Mouse (Mus musculus): ENCODE measurements at regions not wholly inside any gene's neighbourhood (a gene's known extent, or its start where the extent isn't known, plus 50 kb on each side); places are given as distances from the start of the nearest gene placed in this dataset.
A peak's percentile ranks its signal among the peaks of the same experiment; 100 is the strongest.

- H3K27ac ChIP-seq = no peak overlapping the region
- no peak for TF ChIP-seq CTCF (conservative IDR thresholded peaks at IDR 0.05)
- no peak for DNase-seq (ENCODE audit: low spot score in 2 of 2)
- no peak overlapping the region for H3K4me3 ChIP-seq
Observed at GRCm38 (mm10) chr14:103929734-103930364, 85.6 kb upstream of the Ednrb start.

- H3K4me3 ChIP-seq = no peak overlapping the region
- no peak for TF ChIP-seq CTCF (conservative IDR thresholded peaks at IDR 0.05)
- DNase-seq (ENCODE audit: low spot score in 2 of 2) = no peak
Observed at GRCm38 (mm10) chr14:103929155-103929729, 85.0 kb upstream of the Ednrb start.

GRCm38 (mm10) chr14:103920169-103920568 is 76.0 kb upstream of the Ednrb start:
- TF ChIP-seq CTCF (conservative IDR thresholded peaks at IDR 0.05) = no peak
- no peak for DNase-seq (ENCODE audit: low spot score in 2 of 2)
- no peak overlapping the region for H3K27ac ChIP-seq
- no peak overlapping the region for H3K4me3 ChIP-seq

More at GRCm38 (mm10) chr14:103929155-103929729, 85.0 kb upstream of the Ednrb start:
- H3K27ac ChIP-seq = no peak overlapping the region

- no peak overlapping the region for H3K27ac ChIP-seq
Observed at GRCm38 (mm10) chr14:103919380-103919779, 75.2 kb upstream of the Ednrb start.

GRCm38 (mm10) chr14:103913453-103913852 is 69.3 kb upstream of the Ednrb start:
- Histone ChIP-seq H3K27ac (no peak overlapping the region), H3K4me3 (no peak overlapping the region)
- no peak for DNase-seq (ENCODE audit: low spot score in 2 of 2)
- TF ChIP-seq CTCF (conservative IDR thresholded peaks at IDR 0.05) = no peak

More at GRCm38 (mm10) chr14:103919380-103919779, 75.2 kb upstream of the Ednrb start:
- no peak for DNase-seq (ENCODE audit: low spot score in 2 of 2)
- TF ChIP-seq CTCF (conservative IDR thresholded peaks at IDR 0.05) = no peak
- H3K4me3 ChIP-seq = no peak overlapping the region

- H3K4me3 ChIP-seq = no peak overlapping the region
- no peak for DNase-seq (ENCODE audit: low spot score in 2 of 2)
- no peak for TF ChIP-seq CTCF (conservative IDR thresholded peaks at IDR 0.05)
- H3K27ac ChIP-seq = no peak overlapping the region
Observed at GRCm38 (mm10) chr14:103911707-103912106, 67.5 kb upstream of the Ednrb start.

- no peak for DNase-seq (ENCODE audit: low spot score in 2 of 2)
- Histone ChIP-seq H3K4me3 (no peak overlapping the region), H3K27ac (no peak overlapping the region)
- no peak for TF ChIP-seq CTCF (conservative IDR thresholded peaks at IDR 0.05)
Observed at GRCm38 (mm10) chr14:103911280-103911679, 67.1 kb upstream of the Ednrb start.

GRCm38 (mm10) chr14:103906417-103907070 is 62.3 kb upstream of the Ednrb start:
- TF ChIP-seq CTCF (conservative IDR thresholded peaks at IDR 0.05) = no peak
- no peak overlapping the region for H3K27ac ChIP-seq
- no peak overlapping the region for H3K4me3 ChIP-seq
- DNase-seq (ENCODE audit: low spot score in 2 of 2) = no peak

- no peak for DNase-seq (ENCODE audit: low spot score in 2 of 2)
- no peak overlapping the region for H3K4me3 ChIP-seq
- no peak overlapping the region for H3K27ac ChIP-seq
- no peak for TF ChIP-seq CTCF (conservative IDR thresholded peaks at IDR 0.05)
Observed at GRCm38 (mm10) chr14:103900817-103901216, 56.6 kb upstream of the Ednrb start.

- no peak for TF ChIP-seq CTCF (conservative IDR thresholded peaks at IDR 0.05)
- 0 out of 2 replicates have a peak overlapping the region, but pooled peaks have one; percentile 24 for H3K27ac ChIP-seq
Observed at GRCm38 (mm10) chr14:103899111-103899814, 55.1 kb upstream of the Ednrb start.

GRCm38 (mm10) chr14:103898689-103899088 is 54.5 kb upstream of the Ednrb start:
- DNase-seq (ENCODE audit: low spot score in 2 of 2) = no peak
- no peak for TF ChIP-seq CTCF (conservative IDR thresholded peaks at IDR 0.05)
- Histone ChIP-seq H3K27ac (0 out of 2 replicates have a peak overlapping the region, but pooled peaks have one; percentile 24), H3K4me3 (peak overlapping the region; percentile 52)

More at GRCm38 (mm10) chr14:103899111-103899814, 55.1 kb upstream of the Ednrb start:
- no peak for DNase-seq (ENCODE audit: low spot score in 2 of 2)
- H3K4me3 ChIP-seq = peak overlapping the region; percentile 52

GRCm38 (mm10) chr14:103895261-103895660 is 51.1 kb upstream of the Ednrb start:
- no peak for TF ChIP-seq CTCF (conservative IDR thresholded peaks at IDR 0.05)
- H3K4me3 ChIP-seq = no peak overlapping the region
- no peak overlapping the region for H3K27ac ChIP-seq
- DNase-seq (ENCODE audit: low spot score in 2 of 2) = no peak

Measured in layer of hippocampus, adult 2 months (tissue).